In genomic region chr15:83779855-83780740, GRCm38 (mm10) we compare ENCODE assay signal across 9 mouse cellular contexts. TPM values are rescaled to one million over a fixed set of nuclear protein-coding genes. Genes with fewer than 3 reads are reported as not detected.
DNase-seq lines count a peak whose midpoint lies in the region; ATAC-seq and TF ChIP-seq lines count a peak whose summit lies in the region.
"Had no signal": no experiment of that assay in that cellular context is flagged by ENCODE, and none has a peak within 500 bp of the region (broad histone marks: within the 10 kb centered on the region; RNA-seq: fewer than 3 reads in every experiment).

No protein-coding gene starts in this region.

- DNase-seq in kidney, postnatal 0 days (ENCODE audit: low spot score), result no peak
- DNase-seq in kidney, postnatal 36 days, result no peak
- peak; percentile 61 for DNase-seq in limb, embryonic 10.5 days (ENCODE audit: low spot score)
- DNase-seq in spleen, adult 12 weeks (ENCODE audit: low spot score), result no peak
- DNase-seq in thymus, postnatal 14 days, result no peak
- DNase-seq in cerebellum, postnatal 36 days, result no peak
- DNase-seq: lung, postnatal 10 days had no signal

- no peaks in the 10 kb centered on the region for H3K4me1 ChIP-seq in kidney, postnatal 0 days (replicated peaks; ENCODE audit: insufficient read depth, low read length)
- H3K4me1 ChIP-seq in embryonic facial prominence, embryonic 15.5 days, result peaks cover 11% of the 10 kb centered on the region
- H3K4me1 ChIP-seq in limb, embryonic 10.5 days, result peaks cover 17% of the 10 kb centered on the region
- H3K4me1 ChIP-seq in neural tube, embryonic 14.5 days (ENCODE audit: control insufficient read depth, insufficient read depth, low read length), result peaks cover 8% of the 10 kb centered on the region; the same call in 1 of the 2 replicates

- H3K27ac ChIP-seq in kidney, postnatal 0 days, result no peak overlapping the region
- H3K27ac ChIP-seq in embryonic facial prominence, embryonic 15.5 days (replicated peaks), result no peak overlapping the region
- peak overlapping the region; percentile 79 for H3K27ac ChIP-seq in limb, embryonic 10.5 days
- H3K27ac ChIP-seq in neural tube, embryonic 14.5 days (ENCODE audit: low read depth, low read length), result no peak overlapping the region

- H3K27me3 ChIP-seq in kidney, postnatal 0 days (ENCODE audit: insufficient read depth, low read length), result peaks cover 36% of the 10 kb centered on the region
- peaks cover 40% of the 10 kb centered on the region for H3K27me3 ChIP-seq in embryonic facial prominence, embryonic 15.5 days
- H3K27me3 ChIP-seq in limb, embryonic 10.5 days (ENCODE audit: low read depth, poor library complexity, severe bottlenecking), result peaks cover 89% of the 10 kb centered on the region
- H3K27me3 ChIP-seq in neural tube, embryonic 14.5 days (ENCODE audit: control insufficient read depth, insufficient read depth, low read length), result peaks cover 4% of the 10 kb centered on the region; the same call in 1 of the 2 replicates

- ATAC-seq in kidney, postnatal 0 days (replicated peaks; ENCODE audit: low FRiP score, low read depth), result no peak
- peak; percentile 34; the same call in 1 of the 2 replicates for ATAC-seq in embryonic facial prominence, embryonic 15.5 days (ENCODE audit: insufficient number of reproducible peaks, low FRiP score, low TSS enrichment, low read depth)
- peak; percentile 64 for ATAC-seq in neural tube, embryonic 14.5 days (ENCODE audit: low read depth)

- H3K4me2 ChIP-seq in kidney, postnatal 0 days (ENCODE audit: low read length), result peak overlapping the region; percentile 85
- peak overlapping the region; percentile 94 for H3K4me2 ChIP-seq in embryonic facial prominence, embryonic 15.5 days (replicated peaks)
- peak overlapping the region; percentile 89 for H3K4me2 ChIP-seq in neural tube, embryonic 14.5 days (ENCODE audit: low read depth, low read length)

- WGBS in kidney, postnatal 0 days, result 4% methylated on average over 32 of the region's 92 CpGs
- 2% methylated on average over 47 of the region's 92 CpGs for WGBS in embryonic facial prominence, embryonic 15.5 days
- WGBS in limb, embryonic 10.5 days, result 13% methylated on average over 70 of the region's 92 CpGs
- 2% methylated on average over 62 of the region's 92 CpGs for WGBS in neural tube, embryonic 14.5 days

- H3K9me3 ChIP-seq in kidney, postnatal 0 days (replicated peaks; ENCODE audit: low read length), result no peaks in the 10 kb centered on the region
- no peaks in the 10 kb centered on the region for H3K9me3 ChIP-seq in embryonic facial prominence, embryonic 15.5 days (replicated peaks)
- no peaks in the 10 kb centered on the region for H3K9me3 ChIP-seq in limb, embryonic 10.5 days (replicated peaks)
- H3K9me3 ChIP-seq in neural tube, embryonic 14.5 days (ENCODE audit: control insufficient read depth, low read length), result no peaks in the 10 kb centered on the region

- H3K4me3 ChIP-seq in kidney, postnatal 0 days (replicated peaks; ENCODE audit: low read depth, low read length), result peak overlapping the region; percentile 47
- H3K4me3 ChIP-seq in embryonic facial prominence, embryonic 15.5 days (replicated peaks), result peak overlapping the region; percentile 60
- H3K4me3 ChIP-seq in limb, embryonic 10.5 days, result peak overlapping the region; percentile 72
- H3K4me3 ChIP-seq in neural tube, embryonic 14.5 days (ENCODE audit: low read depth, low read length), result peak overlapping the region; percentile 59

- H3K9ac ChIP-seq in kidney, postnatal 0 days (ENCODE audit: low read depth, low read length), result no peak overlapping the region
- H3K9ac ChIP-seq in embryonic facial prominence, embryonic 15.5 days, result peak overlapping the region; percentile 35; the same call in 1 of the 2 replicates
- H3K9ac ChIP-seq in neural tube, embryonic 14.5 days (replicated peaks; ENCODE audit: low read depth, low read length), result peak overlapping the region; percentile 76

- no peak for TF ChIP-seq CTCF in kidney, postnatal 0 days (IDR thresholded peaks at IDR 0.05; ENCODE audit: low read depth)

- no peaks in the 10 kb centered on the region for H3K36me3 ChIP-seq in kidney, postnatal 0 days (ENCODE audit: insufficient read depth, low read length)
- no peaks in the 10 kb centered on the region for H3K36me3 ChIP-seq in embryonic facial prominence, embryonic 15.5 days
- H3K36me3 ChIP-seq in limb, embryonic 10.5 days, result no peaks in the 10 kb centered on the region
- no peaks in the 10 kb centered on the region for H3K36me3 ChIP-seq in neural tube, embryonic 14.5 days (ENCODE audit: control insufficient read depth, insufficient read depth, low read length)

RNA-seq across cellular contexts. Expression of gene Mpped1, which starts 0.8 kb away (rescaled TPM):
- polyA plus RNA-seq in kidney, postnatal 0 days (2015; fragmentation: Nextera tagmentation; extraction: Ambion mirVana), result 0.11 and 0.22 TPM in 2 replicates
- polyA plus RNA-seq in embryonic facial prominence, embryonic 15.5 days (2015; fragmentation: Nextera tagmentation; extraction: Ambion mirVana), result 7.7 and 9.1 TPM in 2 replicates
- 2.4 and 3.8 TPM in 2 replicates for polyA plus RNA-seq in limb, embryonic 10.5 days (2016; fragmentation: Nextera tagmentation; extraction: Ambion mirVana)
- 37.6 and 39.2 TPM in 2 replicates for polyA plus RNA-seq in neural tube, embryonic 14.5 days (2014; fragmentation: Nextera tagmentation; extraction: Ambion mirVana)

RNA-seq across cellular contexts. Expression of gene Scube1, which starts 55.3 kb away (rescaled TPM):
- 3.0 and 3.3 TPM in 2 replicates for polyA plus RNA-seq in kidney, postnatal 0 days (2015; fragmentation: Nextera tagmentation; extraction: Ambion mirVana)
- 11.1 and 14.5 TPM in 2 replicates for polyA plus RNA-seq in embryonic facial prominence, embryonic 15.5 days (2015; fragmentation: Nextera tagmentation; extraction: Ambion mirVana)
- polyA plus RNA-seq in limb, embryonic 10.5 days (2016; fragmentation: Nextera tagmentation; extraction: Ambion mirVana), result 124 TPM in 2 replicates
- polyA plus RNA-seq in neural tube, embryonic 14.5 days (2014; fragmentation: Nextera tagmentation; extraction: Ambion mirVana), result 9.4 and 14.1 TPM in 2 replicates
